Mouse (Mus musculus): ENCODE measurements around the gene Cdsn. TPM values are rescaled to one million over a fixed set of nuclear protein-coding genes. Genes with fewer than 3 reads are reported as not detected.

Cdsn gene
- total and polyA plus RNA-seq, 2 experiments from 2014 or later, result 0.23 to 0.48 TPM

DNA sequence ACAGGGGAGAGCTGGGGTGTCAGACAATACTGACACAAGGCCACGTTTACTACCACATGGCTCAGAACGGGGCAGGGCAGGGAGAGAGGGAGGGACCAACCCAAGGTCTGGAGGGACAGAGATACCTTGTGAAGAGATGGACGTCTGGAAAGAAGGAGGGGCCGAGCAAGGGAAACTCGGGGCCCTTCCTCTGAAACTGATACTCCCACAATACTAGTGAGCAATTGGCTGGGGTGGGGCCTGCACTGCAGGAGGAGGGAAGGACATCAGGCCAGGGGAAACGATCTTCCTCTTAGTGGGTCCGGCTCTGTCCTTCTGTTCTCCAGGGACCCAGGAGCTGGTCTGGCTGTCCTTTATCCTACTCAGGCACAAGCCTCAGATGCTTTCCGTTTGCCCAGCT lies 1.1 kb upstream of the Cdsn start:
- Histone ChIP-seq H3K9me3 (replicated peaks; ENCODE audit: control insufficient read depth, low read length) (no peaks in the 10 kb centered on the region), H3K27ac (ENCODE audit: low read depth) (peak overlapping the region; percentile 96), H3K27me3 (ENCODE audit: control insufficient read depth, insufficient read depth, low read length) (no peaks in the 10 kb centered on the region), H3K4me1 (ENCODE audit: control insufficient read depth, insufficient read depth) (peaks cover 31% of the 10 kb centered on the region), H3K4me3 (ENCODE audit: low read depth, low read length) (no peak overlapping the region), H3K36me3 (replicated peaks; ENCODE audit: control insufficient read depth, insufficient read depth, low read length) (no peaks in the 10 kb centered on the region), H3K4me2 (ENCODE audit: low read depth, low read length) (no peak overlapping the region), H3K9ac (replicated peaks; ENCODE audit: low read depth, low read length) (no peak overlapping the region)
- ATAC-seq (ENCODE audit: insufficient read depth, low read depth) (no peak), DNase-seq (ENCODE audit: low spot score) (no peak)
- TF ChIP-seq EP300 (IDR thresholded peaks at IDR 0.05; ENCODE audit: low read depth) (no peak), CTCF (IDR thresholded peaks at IDR 0.05; ENCODE audit: low read depth) (no peak)
- WGBS, result 42% methylated on average over 8 of the region's 8 CpGs

- H3K9me3 ChIP-seq (replicated peaks; ENCODE audit: control insufficient read depth, low read length), result no peaks in the 10 kb centered on the region
- H3K4me3 ChIP-seq (ENCODE audit: low read depth, low read length), result no peak overlapping the region
- no peaks in the 10 kb centered on the region for H3K36me3 ChIP-seq (replicated peaks; ENCODE audit: control insufficient read depth, insufficient read depth, low read length)
- DNase-seq (ENCODE audit: low spot score) (no peak), ATAC-seq (ENCODE audit: insufficient read depth, low read depth) (no peak)
- no peak overlapping the region for H3K9ac ChIP-seq (replicated peaks; ENCODE audit: low read depth, low read length)
- H3K4me2 ChIP-seq (ENCODE audit: low read depth, low read length), result no peak overlapping the region
- peaks cover 22% of the 10 kb centered on the region for H3K4me1 ChIP-seq (ENCODE audit: control insufficient read depth, insufficient read depth)
- H3K27me3 ChIP-seq (ENCODE audit: control insufficient read depth, insufficient read depth, low read length), result no peaks in the 10 kb centered on the region
- WGBS, result 82% methylated on average over 5 of the region's 5 CpGs
- TF ChIP-seq CTCF (IDR thresholded peaks at IDR 0.05; ENCODE audit: low read depth) (no peak), EP300 (IDR thresholded peaks at IDR 0.05; ENCODE audit: low read depth) (no peak)
- no peak overlapping the region for H3K27ac ChIP-seq (ENCODE audit: low read depth)
Observed at GRCm38 (mm10) chr17:35554321-35554720, 2.4 kb downstream of the Cdsn start.

DNA sequence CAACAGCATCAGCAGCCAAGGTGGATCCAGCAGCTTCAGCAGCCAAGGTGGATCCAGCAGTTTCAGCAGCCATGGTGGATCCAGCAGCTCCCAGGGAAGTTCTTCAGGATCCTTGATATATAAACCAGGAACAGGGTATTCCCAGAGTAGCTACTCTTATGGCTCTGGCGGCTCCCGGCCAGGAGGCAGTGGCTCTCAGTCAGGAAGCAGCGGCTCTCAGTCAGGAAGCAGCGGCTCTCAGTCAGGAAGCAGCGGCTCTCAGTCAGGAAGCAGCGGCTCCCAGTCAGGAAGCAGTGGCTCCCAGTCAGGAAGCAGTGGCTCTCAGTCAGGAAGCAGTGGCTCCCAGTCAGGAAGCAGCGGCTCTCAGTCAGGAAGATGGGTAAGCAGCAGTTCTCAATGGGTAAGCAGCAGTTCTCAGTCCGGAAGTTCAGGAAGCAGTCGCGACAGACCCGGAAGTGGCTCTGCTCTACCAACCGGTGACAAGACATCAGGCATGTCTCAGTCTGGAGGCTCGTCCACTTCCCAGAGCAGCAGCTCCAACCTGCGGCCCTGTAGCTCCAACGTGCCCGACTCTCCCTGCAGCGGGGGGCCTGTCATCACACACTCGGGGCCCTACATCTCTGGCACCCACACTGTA lies 3.0 kb downstream of the Cdsn start:
- H3K27ac ChIP-seq (ENCODE audit: low read depth), result no peak overlapping the region
- H3K27me3 ChIP-seq (ENCODE audit: control insufficient read depth, insufficient read depth, low read length), result no peaks in the 10 kb centered on the region
- H3K4me2 ChIP-seq (ENCODE audit: low read depth, low read length), result no peak overlapping the region
- peaks cover 19% of the 10 kb centered on the region for H3K4me1 ChIP-seq (ENCODE audit: control insufficient read depth, insufficient read depth)
- no peak overlapping the region for H3K9ac ChIP-seq (replicated peaks; ENCODE audit: low read depth, low read length)
- ATAC-seq (ENCODE audit: insufficient read depth, low read depth) (no peak), DNase-seq (ENCODE audit: low spot score) (no peak)
- no peaks in the 10 kb centered on the region for H3K9me3 ChIP-seq (replicated peaks; ENCODE audit: control insufficient read depth, low read length)
- H3K36me3 ChIP-seq (replicated peaks; ENCODE audit: control insufficient read depth, insufficient read depth, low read length), result no peaks in the 10 kb centered on the region
- TF ChIP-seq EP300 (IDR thresholded peaks at IDR 0.05; ENCODE audit: low read depth) (no peak), CTCF (IDR thresholded peaks at IDR 0.05; ENCODE audit: low read depth) (no peak)
- WGBS, result 94% methylated on average over 18 of the region's 18 CpGs
- H3K4me3 ChIP-seq (ENCODE audit: low read depth, low read length), result no peak overlapping the region

DNA sequence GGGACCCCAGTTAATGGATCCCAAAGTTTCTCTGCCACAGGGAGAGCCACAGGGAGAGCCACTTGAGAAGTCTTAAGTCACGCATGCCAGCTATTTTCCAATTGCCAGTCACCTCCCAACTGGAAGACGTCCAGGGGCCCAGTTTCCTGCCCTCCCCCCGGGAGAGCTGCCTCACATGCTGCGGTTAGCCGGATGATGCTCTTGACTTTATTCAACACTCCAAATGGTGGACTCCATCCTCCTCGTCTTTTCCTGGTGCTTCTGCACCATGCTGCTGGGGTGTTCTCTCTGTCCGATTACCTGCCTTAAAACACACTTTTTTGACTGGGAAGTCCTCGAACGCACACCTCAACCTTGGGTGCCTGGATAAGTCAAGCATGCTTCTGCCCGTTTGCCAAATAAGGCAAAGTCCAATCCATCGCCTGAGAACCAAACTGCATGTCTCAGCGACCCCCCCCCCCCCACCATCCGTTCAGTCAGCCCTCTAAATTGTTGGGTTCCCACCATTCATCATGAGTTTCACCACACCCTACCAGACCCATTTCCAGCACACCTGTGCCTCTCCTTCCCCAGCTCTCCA lies 4.3 kb downstream of the Cdsn start:
- H3K4me2 ChIP-seq (ENCODE audit: low read depth, low read length), result no peak overlapping the region
- H3K4me1 ChIP-seq (ENCODE audit: control insufficient read depth, insufficient read depth), result peaks cover 7% of the 10 kb centered on the region; the same call in 1 of the 2 replicates
- 80% methylated on average over 13 of the region's 13 CpGs for WGBS
- H3K9me3 ChIP-seq (replicated peaks; ENCODE audit: control insufficient read depth, low read length), result no peaks in the 10 kb centered on the region
- no peak overlapping the region for H3K4me3 ChIP-seq (ENCODE audit: low read depth, low read length)
- DNase-seq (ENCODE audit: low spot score), result no peak
- TF ChIP-seq EP300 (IDR thresholded peaks at IDR 0.05; ENCODE audit: low read depth) (no peak), CTCF (IDR thresholded peaks at IDR 0.05; ENCODE audit: low read depth) (no peak)
- no peak overlapping the region for H3K27ac ChIP-seq (ENCODE audit: low read depth)
- ATAC-seq (ENCODE audit: insufficient read depth, low read depth), result no peak
- H3K9ac ChIP-seq (replicated peaks; ENCODE audit: low read depth, low read length), result no peak overlapping the region
- no peaks in the 10 kb centered on the region for H3K27me3 ChIP-seq (ENCODE audit: control insufficient read depth, insufficient read depth, low read length)
- H3K36me3 ChIP-seq (replicated peaks; ENCODE audit: control insufficient read depth, insufficient read depth, low read length), result no peaks in the 10 kb centered on the region

- H3K4me1 ChIP-seq (ENCODE audit: control insufficient read depth, insufficient read depth), result peaks cover 6% of the 10 kb centered on the region; the same call in 1 of the 2 replicates
- H3K9me3 ChIP-seq (replicated peaks; ENCODE audit: control insufficient read depth, low read length), result no peaks in the 10 kb centered on the region
- no peak overlapping the region for H3K27ac ChIP-seq (ENCODE audit: low read depth)
- no peaks in the 10 kb centered on the region for H3K27me3 ChIP-seq (ENCODE audit: control insufficient read depth, insufficient read depth, low read length)
- ATAC-seq (ENCODE audit: insufficient read depth, low read depth) (peak; percentile 57; the same call in 1 of the 2 replicates), DNase-seq (ENCODE audit: low spot score) (peak; percentile 61)
- H3K36me3 ChIP-seq (replicated peaks; ENCODE audit: control insufficient read depth, insufficient read depth, low read length), result no peaks in the 10 kb centered on the region
- no peak overlapping the region for H3K9ac ChIP-seq (replicated peaks; ENCODE audit: low read depth, low read length)
- H3K4me3 ChIP-seq (ENCODE audit: low read depth, low read length), result no peak overlapping the region
- TF ChIP-seq CTCF (IDR thresholded peaks at IDR 0.05; ENCODE audit: low read depth) (peak; percentile 89), EP300 (IDR thresholded peaks at IDR 0.05; ENCODE audit: low read depth) (no peak)
- H3K4me2 ChIP-seq (ENCODE audit: low read depth, low read length), result no peak overlapping the region
- 34% methylated on average over 5 of the region's 5 CpGs for WGBS
Observed at GRCm38 (mm10) chr17:35556812-35557211, 4.9 kb downstream of the Cdsn start.
